Mouse (Mus musculus) C2C12 (cell line): ENCODE measurements around the gene A730061H03Rik.

ENCODE experiments used
- CTCF ChIP-seq: IDR thresholded peaks from one replicate; pipeline ENCODE4 v1.5.1; 2011; ENCODE audit not compliant: control insufficient read depth, insufficient read depth, insufficient read length
- MYOD1 ChIP-seq: IDR thresholded peaks from one replicate; pipeline ENCODE4 v1.6.1; 2011; ENCODE audit warnings: low read depth; ENCODE audit not compliant: control insufficient read depth, insufficient read length
- USF1 ChIP-seq: IDR thresholded peaks from one replicate; pipeline ENCODE4 v1.6.1; 2011; ENCODE audit warnings: low read depth, mild to moderate bottlenecking, control low read depth, moderate library complexity

- no peak for TF ChIP-seq CTCF
- TF ChIP-seq MYOD1: no peak
- no peak for TF ChIP-seq USF1
Observed at GRCm38 (mm10) chr14:55544334-55544733, 15.9 kb downstream of the A730061H03Rik start.
